Mouse (Mus musculus) ES-E14 (cell line): ENCODE measurements at regions not wholly inside any gene's neighbourhood (a gene's known extent, or its start where the extent isn't known, plus 50 kb on each side); places are given as distances from the start of the nearest gene placed in this dataset.

Experiments
- DNase-seq: peaks from one replicate; pipeline ENCODE4 v3.0.0-alpha.2; 2013; ENCODE audit warnings: low read depth, low spot score
- H3K27ac ChIP-seq: 2 replicates; pipeline ENCODE4 v1.5.1; 2012; ENCODE audit warnings: low read depth, mild to moderate bottlenecking, low read length, moderate library complexity, mixed read lengths; ENCODE audit not compliant: poor library complexity, insufficient read depth, severe bottlenecking
- H3K36me3 ChIP-seq: 2 replicates; pipeline ENCODE4 v1.6.1; 2012; ENCODE audit warnings: mild to moderate bottlenecking, low read length, moderate library complexity, mixed read lengths; ENCODE audit not compliant: control insufficient read depth, poor library complexity, insufficient read depth, severe bottlenecking
- H3K4me1 ChIP-seq, 2 experiments: fragments of 150-350 bp in 1 of 2; sonication (generic) in 1 of 2; 2 replicates each; pipeline ENCODE4 v1.6.1; 2012; ENCODE audit warnings: low read length in 2 of 2, mild to moderate bottlenecking in 1 of 2, mixed read lengths in 1 of 2; ENCODE audit not compliant: control insufficient read depth in 2 of 2, insufficient read depth in 2 of 2, poor library complexity in 1 of 2
- H3K4me3 ChIP-seq, 2 experiments: fragments of 150-350 bp in 1 of 2; sonication (generic) in 1 of 2; 2 replicates each; pipeline ENCODE4 v1.5.1; 2012; ENCODE audit warnings: low read length in 2 of 2, low read depth in 1 of 2, mild to moderate bottlenecking in 1 of 2, mixed read lengths in 1 of 2; ENCODE audit not compliant: insufficient read depth in 1 of 2, poor library complexity in 1 of 2, severe bottlenecking in 1 of 2
- H3K9ac ChIP-seq: 2 replicates; pipeline ENCODE4 v1.6.1; 2012; ENCODE audit warnings: low read depth, mild to moderate bottlenecking, low read length, mixed read lengths; ENCODE audit not compliant: poor library complexity, insufficient read depth, severe bottlenecking
- H3K9me3 ChIP-seq: fragments of 150-350 bp; sonication (generic); 2 replicates; pipeline ENCODE4 v1.6.1; 2012; ENCODE audit warnings: low read depth, mild to moderate bottlenecking, low read length; ENCODE audit not compliant: control insufficient read depth, insufficient read depth
- CHD2 ChIP-seq: IDR thresholded peaks from 2 replicates; pipeline ENCODE4 v1.6.1; 2014; ENCODE audit warnings: mild to moderate bottlenecking, low read depth, low read length, inconsistent platforms
- HCFC1 ChIP-seq: IDR thresholded peaks from 2 replicates; pipeline ENCODE4 v1.6.1; 2012; ENCODE audit warnings: low read length, inconsistent platforms, borderline replicate concordance; ENCODE audit not compliant: insufficient read depth
- MAFK ChIP-seq: IDR thresholded peaks from 2 replicates; pipeline ENCODE4 v1.6.1; 2014; ENCODE audit warnings: mild to moderate bottlenecking, low read depth, low read length, inconsistent platforms; ENCODE audit not compliant: insufficient read depth
- ZC3H11A ChIP-seq: IDR thresholded peaks from 2 replicates; pipeline ENCODE4 v1.6.1; 2012; ENCODE audit warnings: low read depth, mild to moderate bottlenecking, inconsistent platforms, low read length, borderline replicate concordance
- ZNF384 ChIP-seq: IDR thresholded peaks from 2 replicates; pipeline ENCODE4 v1.6.1; 2012; ENCODE audit warnings: low read depth, low read length, inconsistent platforms
- in situ Hi-C, 2 experiments: fragments of 600-800 bp; cut with MboI; formaldehyde crosslinking; loops; one replicate each; pipeline ENCODE4 v1.15.1; 2025; ENCODE audit warnings: low sequenced_read_pairs in 2 of 2, inconsistent platforms in 1 of 2; ENCODE audit not compliant: unreplicated experiment in 2 of 2

DNA sequence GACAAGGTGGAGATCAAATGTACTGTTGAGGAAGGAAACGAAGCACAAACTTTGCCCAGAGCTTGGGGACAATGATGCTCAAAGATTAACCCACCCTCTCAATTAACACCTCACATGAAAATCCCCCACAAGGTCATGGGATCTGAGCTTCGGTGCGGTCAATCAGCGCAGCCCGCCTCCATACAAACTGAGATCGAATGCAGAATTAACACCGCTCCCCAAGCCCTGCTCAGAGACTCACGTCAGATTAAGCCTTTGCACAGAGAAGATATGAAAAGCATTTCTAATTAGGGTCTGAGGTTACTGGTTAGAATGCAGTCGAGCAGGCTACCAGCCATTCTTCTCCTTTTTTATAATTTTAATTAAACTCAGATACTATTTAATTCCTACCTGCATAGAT is 243.7 kb downstream of the Nr2f2 start:
- H3K27ac ChIP-seq = no peak overlapping the region
- H3K9me3 ChIP-seq = no peaks in the 10 kb centered on the region
- in situ Hi-C loops = no loop called here
- H3K4me3 ChIP-seq = no peak overlapping the region
- no peak for DNase-seq
- no peak for TF ChIP-seq MAFK
- TF ChIP-seq CHD2 = no peak
- no peak for TF ChIP-seq ZC3H11A
- H3K4me1 ChIP-seq = no peaks in the 10 kb centered on the region
- H3K36me3 ChIP-seq = no peaks in the 10 kb centered on the region
- H3K9ac ChIP-seq = no peak overlapping the region

DNA sequence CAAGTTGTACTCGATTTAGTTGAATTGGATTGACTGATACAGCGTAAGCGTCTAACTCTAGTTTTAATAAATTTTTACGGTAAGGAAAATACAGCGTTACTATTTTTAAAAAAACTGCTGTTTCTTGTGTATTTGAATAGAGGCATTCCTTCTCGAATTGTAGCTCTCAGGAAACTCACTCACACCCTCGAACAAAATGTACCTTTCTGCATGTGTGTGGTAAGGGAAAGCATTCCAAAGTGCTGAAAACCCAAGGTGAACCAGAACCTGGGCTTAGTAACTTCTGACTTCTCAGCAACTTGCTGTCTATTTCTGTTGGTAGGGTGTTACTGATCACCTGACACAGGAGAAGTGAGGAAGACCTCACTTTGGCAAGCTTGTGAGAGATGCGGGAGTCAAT is 247.0 kb downstream of the Nr2f2 start:
- TF ChIP-seq CHD2 (no peak), HCFC1 (no peak), ZNF384 (no peak), MAFK (no peak), ZC3H11A (no peak)
- in situ Hi-C loops = no loop called here
- no peak overlapping the region for H3K27ac ChIP-seq
- H3K4me3 ChIP-seq = no peak overlapping the region
- DNase-seq = no peak
- no peaks in the 10 kb centered on the region for H3K4me1 ChIP-seq
- no peak overlapping the region for H3K9ac ChIP-seq
- no peaks in the 10 kb centered on the region for H3K36me3 ChIP-seq
- no peaks in the 10 kb centered on the region for H3K9me3 ChIP-seq

DNA sequence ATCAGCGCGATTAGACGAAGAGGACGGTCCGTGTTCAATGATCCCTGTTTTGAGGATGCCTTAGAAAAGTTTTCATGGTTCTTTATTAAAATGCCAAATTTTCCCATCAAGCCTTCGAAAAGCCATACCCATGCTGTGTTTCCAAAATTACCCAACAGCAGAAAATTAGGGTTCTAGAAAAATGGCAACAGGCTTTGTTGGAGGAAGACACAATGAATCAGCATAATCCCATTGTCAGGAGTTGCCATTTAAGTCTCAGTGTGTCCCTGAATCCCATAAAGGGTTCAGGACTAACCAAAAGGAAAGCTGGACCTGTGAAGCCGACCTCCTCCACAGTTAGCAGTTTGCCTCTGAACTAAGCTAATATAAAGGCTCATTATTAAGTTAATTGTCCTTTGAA is 247.6 kb downstream of the Nr2f2 start:
- no peaks in the 10 kb centered on the region for H3K4me1 ChIP-seq
- in situ Hi-C loops = no loop called here
- no peaks in the 10 kb centered on the region for H3K36me3 ChIP-seq
- TF ChIP-seq MAFK (no peak), ZC3H11A (no peak)
- no peak overlapping the region for H3K27ac ChIP-seq
- no peak overlapping the region for H3K4me3 ChIP-seq
- no peak for DNase-seq
- no peak overlapping the region for H3K9ac ChIP-seq
- no peaks in the 10 kb centered on the region for H3K9me3 ChIP-seq

DNA sequence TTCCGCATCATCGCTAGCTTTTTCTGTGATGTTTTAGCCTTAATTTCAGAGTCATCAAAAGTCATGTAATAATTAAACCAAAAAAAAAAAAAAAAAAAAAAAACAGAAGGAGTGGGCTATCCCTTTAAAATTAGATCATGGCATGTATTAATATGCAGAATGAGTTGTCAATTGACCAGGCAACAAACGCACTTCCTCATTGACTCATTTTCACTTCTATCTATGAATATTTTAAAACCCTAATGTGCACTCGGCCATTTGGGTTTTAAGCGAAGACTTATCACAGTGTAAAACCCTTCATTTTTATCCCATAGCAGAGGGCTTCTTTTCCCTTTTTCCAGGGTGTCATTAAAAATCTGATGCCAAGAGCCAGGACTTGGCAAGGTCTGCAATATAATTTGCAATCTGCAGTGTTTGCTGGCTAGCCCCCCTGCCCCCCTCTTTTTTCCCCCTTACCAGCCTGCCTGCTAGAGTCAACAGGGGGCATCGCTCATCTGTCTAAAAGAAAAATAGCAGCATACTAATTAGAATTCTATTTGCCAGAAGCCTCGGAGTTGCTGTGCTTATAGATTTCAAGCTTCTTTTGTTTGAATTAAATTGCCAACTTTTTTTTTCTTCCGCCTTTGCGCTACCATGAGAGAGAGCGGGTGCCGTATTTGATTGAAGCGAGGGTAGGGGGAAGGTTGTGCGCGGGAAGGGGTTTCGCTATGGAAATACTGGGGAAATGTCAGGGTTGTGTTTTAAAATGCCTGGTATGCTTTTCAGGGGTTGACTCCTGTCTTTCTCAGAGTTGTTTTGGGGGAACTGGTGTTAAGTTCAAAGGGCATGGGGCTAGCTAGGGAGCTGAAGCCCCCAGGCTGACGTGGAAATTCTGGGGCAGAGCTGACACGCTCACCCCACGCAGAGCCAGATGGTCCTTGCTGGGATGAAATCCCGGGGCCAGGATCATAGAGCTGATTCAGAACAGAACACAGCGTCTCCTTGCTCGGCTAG is 248.3 kb downstream of the Nr2f2 start:
- no peak overlapping the region for H3K9ac ChIP-seq
- H3K27ac ChIP-seq = no peak overlapping the region
- DNase-seq = no peak
- no peak overlapping the region for H3K4me3 ChIP-seq
- no peak for TF ChIP-seq HCFC1
- no peaks in the 10 kb centered on the region for H3K9me3 ChIP-seq
- in situ Hi-C loops = no loop called here
- H3K4me1 ChIP-seq = no peaks in the 10 kb centered on the region
- no peaks in the 10 kb centered on the region for H3K36me3 ChIP-seq

DNA sequence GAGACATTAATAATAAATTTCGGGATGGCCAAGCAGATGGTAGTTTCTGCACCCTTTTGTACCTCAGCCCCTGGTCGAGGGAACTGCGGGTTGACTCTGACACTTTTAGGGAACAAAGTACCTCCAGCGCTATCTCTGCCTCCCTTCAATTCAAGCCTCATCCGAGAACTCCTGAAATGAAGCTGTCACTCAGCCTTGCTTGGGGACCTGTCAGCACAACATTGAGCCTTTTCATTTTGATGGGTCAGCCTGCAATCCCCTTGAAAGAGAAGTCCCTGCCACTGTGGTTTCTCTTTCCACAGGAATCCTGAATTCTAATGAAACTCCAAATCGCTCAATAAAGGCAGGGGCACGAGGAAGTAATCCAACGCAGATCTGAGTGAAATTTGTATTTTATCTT is 257.5 kb downstream of the Nr2f2 start:
- no peak overlapping the region for H3K27ac ChIP-seq
- DNase-seq = no peak
- in situ Hi-C loops = no loop called here

More for the DNA sequence above, 257.5 kb downstream of the Nr2f2 start:
- no peaks in the 10 kb centered on the region for H3K36me3 ChIP-seq
- no peaks in the 10 kb centered on the region for H3K9me3 ChIP-seq
- H3K4me3 ChIP-seq = no peak overlapping the region
- no peaks in the 10 kb centered on the region for H3K4me1 ChIP-seq
- TF ChIP-seq ZC3H11A = no peak
- no peak for TF ChIP-seq ZNF384
- no peak for TF ChIP-seq CHD2
- TF ChIP-seq MAFK = no peak
- TF ChIP-seq HCFC1 = no peak
- H3K9ac ChIP-seq = no peak overlapping the region
